Mouse (Mus musculus): Measurements from ENCODE around the gene Snrnp25. TPM values are rescaled to one million over a fixed set of nuclear protein-coding genes. Genes with fewer than 3 reads are reported as not detected.

The Snrnp25 gene
- 34.5 and 45.1 TPM in 2 replicates for polyA plus RNA-seq (2015; fragmentation: Nextera tagmentation; extraction: Ambion mirVana)

DNA sequence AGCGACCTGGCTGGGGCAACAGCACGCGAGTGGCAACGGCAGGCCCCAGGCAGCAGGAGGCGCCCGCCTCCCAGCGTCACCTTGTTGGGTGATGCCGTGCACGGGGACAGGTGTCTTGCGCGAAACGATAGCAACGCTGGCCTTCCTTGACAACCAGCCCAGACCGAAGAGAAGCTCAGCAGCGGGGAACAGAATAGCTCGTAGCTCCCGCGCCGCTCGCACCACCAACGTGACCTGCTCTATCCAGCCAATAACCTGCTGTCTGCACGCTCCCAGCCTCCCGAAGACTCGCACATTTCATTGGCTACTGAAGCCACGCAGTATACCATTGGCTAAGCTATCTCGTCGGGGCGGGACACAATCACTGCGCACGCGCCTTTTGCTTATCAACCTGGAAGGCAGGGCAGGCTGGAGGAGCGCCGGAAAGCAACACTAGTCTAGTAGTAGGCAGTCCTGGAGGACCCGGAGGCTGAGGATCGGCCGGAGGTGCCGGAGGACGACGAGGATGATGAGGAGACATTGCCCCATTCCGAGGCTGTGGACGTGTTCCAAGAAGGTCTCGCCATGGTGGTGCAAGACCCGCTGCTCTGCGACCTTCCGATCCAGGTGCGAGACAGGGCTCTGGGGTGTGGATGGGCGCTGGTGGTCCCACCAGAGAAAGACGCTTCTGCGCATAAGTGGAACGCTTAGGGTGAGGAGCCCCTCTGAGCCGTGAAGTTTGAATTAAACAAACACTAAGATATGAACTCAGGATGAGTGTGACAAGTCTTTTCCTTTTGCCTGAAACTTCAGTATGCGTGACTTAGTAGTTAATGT lies at the start of gene Snrnp25:
Gene Snrnp25 (plus strand): TSS at position 358 of the 816 bp plus-strand sequence.
- peaks cover 23% of the 10 kb centered on the region for H3K36me3 ChIP-seq
- H3K4me2 ChIP-seq = peak within 1 kb of the TSS; percentile 89
- peaks cover 11% of the 10 kb centered on the region for H3K4me1 ChIP-seq (replicated peaks)
- H3K9ac ChIP-seq = peak within 1 kb of the TSS; percentile 74
- H3K9me3 ChIP-seq (replicated peaks) = no peaks in the 10 kb centered on the region
- H3K4me3 ChIP-seq = peak within 1 kb of the TSS; percentile 73
- WGBS = under 1% methylated on average over 52 of the region's 52 CpGs
- peaks cover 3% of the 10 kb centered on the region; the same call in 1 of the 2 replicates for H3K27me3 ChIP-seq
- peak; percentile 99 for ATAC-seq (replicated peaks; ENCODE audit: insufficient number of reproducible peaks, insufficient read depth, low FRiP score, low read depth)
- peak within 1 kb of the TSS; percentile 54 for H3K27ac ChIP-seq

DNA sequence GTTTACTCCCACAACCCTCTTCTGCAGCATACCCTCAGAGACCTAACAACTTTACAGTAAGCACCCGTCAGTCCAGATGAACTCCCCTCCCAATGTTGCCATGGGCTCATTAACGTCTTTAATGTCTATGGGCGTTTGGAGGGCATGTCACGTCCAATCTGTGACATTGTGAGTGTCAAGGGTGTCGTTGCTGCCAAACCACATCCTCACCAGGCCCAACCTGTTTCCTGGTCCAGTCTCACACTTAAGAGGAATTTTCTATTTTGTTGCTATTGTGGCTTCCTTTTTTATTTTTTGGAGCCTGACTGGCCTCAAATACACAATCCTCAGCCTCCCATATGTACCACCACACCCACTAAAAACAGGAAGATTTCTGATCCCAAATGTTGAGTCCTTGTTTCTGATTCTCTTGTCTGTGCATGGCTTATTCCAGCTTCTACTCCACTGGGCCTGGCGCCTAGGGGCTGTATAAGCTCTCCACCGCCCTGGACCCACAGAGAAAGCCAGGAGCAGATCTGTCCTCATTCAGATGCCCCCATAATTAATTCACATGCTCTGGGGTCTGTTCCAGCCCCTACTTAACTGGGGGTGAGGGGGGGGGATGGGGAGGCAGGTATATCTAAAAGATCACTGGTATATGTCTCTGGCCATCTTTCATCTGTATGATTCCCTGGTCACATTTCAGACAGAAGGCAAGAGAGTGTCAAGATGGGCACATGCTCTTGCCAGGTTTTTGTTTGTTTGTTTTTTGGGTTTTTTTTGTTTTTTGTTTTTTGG lies 48.2 kb upstream of the Snrnp25 start:
- H3K4me1 ChIP-seq (replicated peaks) = peaks cover 6% of the 10 kb centered on the region; the same call in 1 of the 2 replicates

GRCm38 (mm10) chr11:32157791-32158594 lies 47.2 kb upstream of the Snrnp25 start:
- peaks cover 11% of the 10 kb centered on the region for H3K4me1 ChIP-seq (replicated peaks)
- H3K9ac ChIP-seq = no peak overlapping the region
- peaks cover 30% of the 10 kb centered on the region for H3K27me3 ChIP-seq
- no peak overlapping the region for H3K4me2 ChIP-seq
- H3K27ac ChIP-seq = no peak overlapping the region
- WGBS = 59% methylated on average over 18 of the region's 18 CpGs
- no peak overlapping the region for H3K4me3 ChIP-seq
- no peaks in the 10 kb centered on the region for H3K36me3 ChIP-seq
- no peaks in the 10 kb centered on the region for H3K9me3 ChIP-seq (replicated peaks)
- no peak for ATAC-seq (replicated peaks; ENCODE audit: insufficient number of reproducible peaks, insufficient read depth, low FRiP score, low read depth)

More for the DNA sequence above, 48.2 kb upstream of the Snrnp25 start:
- Histone ChIP-seq H3K27me3 (peaks cover 29% of the 10 kb centered on the region), H3K9ac (no peak overlapping the region), H3K36me3 (no peaks in the 10 kb centered on the region), H3K4me2 (no peak overlapping the region), H3K4me3 (no peak overlapping the region), H3K27ac (no peak overlapping the region), H3K9me3 (replicated peaks) (no peaks in the 10 kb centered on the region)
- WGBS = 83% methylated on average over 7 of the region's 7 CpGs
- ATAC-seq (replicated peaks; ENCODE audit: insufficient number of reproducible peaks, insufficient read depth, low FRiP score, low read depth) = no peak

DNA sequence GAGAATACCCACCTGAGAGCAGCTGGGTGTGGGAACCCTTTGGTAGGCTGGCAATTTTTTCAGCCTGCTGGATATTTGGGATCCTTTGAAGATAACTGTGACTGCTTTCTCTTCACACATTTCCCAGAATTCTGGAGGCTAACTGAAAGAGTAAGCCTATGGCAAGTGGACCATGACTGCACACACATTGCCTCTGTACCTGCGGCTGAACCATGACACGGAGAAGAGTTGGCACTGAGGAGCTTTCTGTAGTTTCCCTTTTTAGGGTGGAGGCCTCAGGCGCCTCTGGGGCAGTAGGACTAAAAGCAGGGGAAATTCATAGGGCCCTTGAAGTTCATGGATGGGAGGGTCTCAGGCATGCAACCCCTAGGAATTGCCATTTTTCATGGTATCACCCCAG lies 46.0 kb upstream of the Snrnp25 start:
- Histone ChIP-seq H3K4me1 (replicated peaks) (peaks cover 11% of the 10 kb centered on the region), H3K36me3 (no peaks in the 10 kb centered on the region), H3K9ac (no peak overlapping the region), H3K27me3 (peaks cover 30% of the 10 kb centered on the region), H3K4me2 (no peak overlapping the region), H3K27ac (no peak overlapping the region), H3K9me3 (replicated peaks) (no peaks in the 10 kb centered on the region), H3K4me3 (no peak overlapping the region)
- 83% methylated on average over 3 of the region's 3 CpGs for WGBS
- ATAC-seq (replicated peaks; ENCODE audit: insufficient number of reproducible peaks, insufficient read depth, low FRiP score, low read depth) = no peak

GRCm38 (mm10) chr11:32160341-32160740 lies 44.9 kb upstream of the Snrnp25 start:
- ATAC-seq (replicated peaks; ENCODE audit: insufficient number of reproducible peaks, insufficient read depth, low FRiP score, low read depth) = no peak
- peaks cover 11% of the 10 kb centered on the region for H3K4me1 ChIP-seq (replicated peaks)
- H3K9me3 ChIP-seq (replicated peaks) = no peaks in the 10 kb centered on the region
- H3K36me3 ChIP-seq = no peaks in the 10 kb centered on the region
- H3K27ac ChIP-seq = no peak overlapping the region
- peaks cover 30% of the 10 kb centered on the region for H3K27me3 ChIP-seq
- no peak overlapping the region for H3K4me2 ChIP-seq
- no peak overlapping the region for H3K4me3 ChIP-seq
- 60% methylated on average over 7 of the region's 7 CpGs for WGBS
- H3K9ac ChIP-seq = no peak overlapping the region

DNA sequence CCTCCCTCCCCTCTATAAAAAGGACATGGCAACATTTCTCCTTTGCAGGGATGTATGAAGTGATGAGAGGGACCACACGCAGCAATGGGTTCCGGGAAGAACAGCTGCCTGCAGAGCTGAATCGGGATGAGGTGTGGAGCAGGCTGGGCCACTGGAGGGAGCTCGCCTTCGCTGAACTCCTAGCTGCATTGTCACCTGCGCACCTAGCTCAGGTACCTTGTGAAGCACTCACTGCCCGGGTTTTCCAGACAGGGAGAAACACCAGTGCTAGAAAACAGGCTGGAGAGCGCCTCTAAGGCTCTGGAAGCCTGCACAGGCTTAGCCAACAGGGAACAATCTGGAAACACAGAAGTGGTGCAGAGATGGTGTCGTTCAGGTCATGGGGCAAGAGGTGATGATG lies 43.7 kb upstream of the Snrnp25 start:
- Histone ChIP-seq H3K4me1 (replicated peaks) (peaks cover 11% of the 10 kb centered on the region), H3K9ac (no peak overlapping the region), H3K36me3 (no peaks in the 10 kb centered on the region), H3K27ac (no peak overlapping the region), H3K4me3 (peak overlapping the region; percentile 36; the same call in 1 of the 2 replicates), H3K9me3 (replicated peaks) (no peaks in the 10 kb centered on the region), H3K27me3 (peaks cover 30% of the 10 kb centered on the region), H3K4me2 (peak overlapping the region; percentile 59; the same call in 1 of the 2 replicates)
- 7% methylated on average over 9 of the region's 9 CpGs for WGBS
- ATAC-seq (replicated peaks; ENCODE audit: insufficient number of reproducible peaks, insufficient read depth, low FRiP score, low read depth) = no peak

- Histone ChIP-seq H3K27me3 (peaks cover 30% of the 10 kb centered on the region), H3K27ac (no peak overlapping the region), H3K4me1 (replicated peaks) (peaks cover 11% of the 10 kb centered on the region), H3K4me2 (peak overlapping the region; percentile 59), H3K36me3 (no peaks in the 10 kb centered on the region), H3K9me3 (replicated peaks) (no peaks in the 10 kb centered on the region), H3K4me3 (peak overlapping the region; percentile 36), H3K9ac (peak overlapping the region; percentile 39; the same call in 1 of the 2 replicates)
- ATAC-seq (replicated peaks; ENCODE audit: insufficient number of reproducible peaks, insufficient read depth, low FRiP score, low read depth) = peak; percentile 82
- 15% methylated on average over 28 of the region's 28 CpGs for WGBS
These were observed 43.1 kb upstream of the Snrnp25 start for GRCm38 (mm10) chr11:32161922-32162804.

DNA sequence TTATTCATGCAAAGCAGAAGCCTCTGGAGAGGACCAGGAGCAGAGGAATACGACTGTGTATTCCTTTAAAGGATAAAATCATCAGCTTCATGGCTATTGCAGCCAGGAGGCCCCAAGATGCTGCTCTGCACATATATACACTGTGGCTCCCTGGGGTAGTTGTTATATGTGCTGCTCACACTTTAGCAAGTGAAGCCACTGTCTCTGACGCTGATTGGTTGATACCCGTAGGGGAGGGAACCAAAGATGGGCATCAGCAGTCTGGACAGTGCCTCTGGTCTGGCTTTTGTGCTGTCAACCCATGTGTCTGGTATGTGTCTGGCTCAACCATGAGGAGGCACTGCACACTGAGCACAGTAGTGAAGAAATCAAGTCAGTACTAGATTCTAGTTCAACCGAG lies 38.5 kb upstream of the Snrnp25 start:
- Histone ChIP-seq H3K4me1 (replicated peaks) (peaks cover 7% of the 10 kb centered on the region), H3K27me3 (peaks cover 4% of the 10 kb centered on the region), H3K27ac (no peak overlapping the region), H3K36me3 (no peaks in the 10 kb centered on the region), H3K4me2 (no peak overlapping the region), H3K4me3 (no peak overlapping the region), H3K9me3 (replicated peaks) (no peaks in the 10 kb centered on the region), H3K9ac (no peak overlapping the region)
- 56% methylated on average over 4 of the region's 4 CpGs for WGBS
- no peak for ATAC-seq (replicated peaks; ENCODE audit: insufficient number of reproducible peaks, insufficient read depth, low FRiP score, low read depth)

GRCm38 (mm10) chr11:32178506-32178905 lies 26.7 kb upstream of the Snrnp25 start:
- H3K4me2 ChIP-seq = no peak overlapping the region
- no peak overlapping the region for H3K27ac ChIP-seq
- WGBS = 53% methylated on average over 1 of the region's 1 CpGs
- no peak for ATAC-seq (replicated peaks; ENCODE audit: insufficient number of reproducible peaks, insufficient read depth, low FRiP score, low read depth)
- H3K36me3 ChIP-seq = no peaks in the 10 kb centered on the region
- H3K4me1 ChIP-seq (replicated peaks) = no peaks in the 10 kb centered on the region
- no peaks in the 10 kb centered on the region for H3K27me3 ChIP-seq
- H3K4me3 ChIP-seq = no peak overlapping the region
- no peaks in the 10 kb centered on the region for H3K9me3 ChIP-seq (replicated peaks)
- H3K9ac ChIP-seq = no peak overlapping the region

- Histone ChIP-seq H3K36me3 (no peaks in the 10 kb centered on the region), H3K27me3 (no peaks in the 10 kb centered on the region), H3K4me1 (replicated peaks) (no peaks in the 10 kb centered on the region), H3K9me3 (replicated peaks) (no peaks in the 10 kb centered on the region), H3K4me3 (no peak overlapping the region), H3K27ac (no peak overlapping the region), H3K9ac (no peak overlapping the region), H3K4me2 (no peak overlapping the region)
- WGBS = 77% methylated on average over 4 of the region's 4 CpGs
- no peak for ATAC-seq (replicated peaks; ENCODE audit: insufficient number of reproducible peaks, insufficient read depth, low FRiP score, low read depth)
These were observed 24.0 kb upstream of the Snrnp25 start for GRCm38 (mm10) chr11:32181246-32181645.

Measured in heart, embryonic 15.5 days (tissue).